Mouse (Mus musculus) limb, embryonic 12.5 days (tissue): ENCODE results near the gene Olfr116. TPM values are rescaled to one million over a fixed set of nuclear protein-coding genes. Genes with fewer than 3 reads are reported as not detected.

Experiments
- ATAC-seq: fragments of 200-750 bp; cut with Nextera tagmentation; 2 replicates; pipeline ENCODE4 v1.8.0; 2017; ENCODE audit warnings: low read depth, moderate TSS enrichment; ENCODE audit not compliant: insufficient number of reproducible peaks, insufficient read depth, low FRiP score, low TSS enrichment
- H3K27ac ChIP-seq: fragments of 300-500 bp; sonication (generic); 2 replicates; pipeline ENCODE4 v1.5.1; 2016; ENCODE audit warnings: mild to moderate bottlenecking, moderate library complexity
- H3K27me3 ChIP-seq: fragments of 300-500 bp; sonication (generic); 2 replicates; pipeline ENCODE4 v1.6.1; 2016; ENCODE audit warnings: mild to moderate bottlenecking, moderate library complexity
- H3K36me3 ChIP-seq: fragments of 300-500 bp; sonication (generic); 2 replicates; pipeline ENCODE4 v1.6.1; 2016; ENCODE audit warnings: mild to moderate bottlenecking, moderate library complexity
- H3K4me1 ChIP-seq: fragments of 300-500 bp; sonication (generic); replicated peaks from 2 replicates; pipeline ENCODE4 v1.6.1; 2016
- H3K4me2 ChIP-seq: fragments of 300-500 bp; sonication (generic); 2 replicates; pipeline ENCODE4 v1.6.1; 2016; ENCODE audit warnings: mild to moderate bottlenecking, moderate library complexity
- H3K4me3 ChIP-seq: fragments of 300-500 bp; sonication (generic); replicated peaks from 2 replicates; pipeline ENCODE4 v1.5.1; 2016; ENCODE audit warnings: mild to moderate bottlenecking
- H3K9ac ChIP-seq: fragments of 300-500 bp; sonication (generic); replicated peaks from 2 replicates; pipeline ENCODE4 v1.6.1; 2016; ENCODE audit warnings: mild to moderate bottlenecking, moderate library complexity
- H3K9me3 ChIP-seq: fragments of 300-500 bp; sonication (generic); 2 replicates; pipeline ENCODE4 v1.6.1; 2016; ENCODE audit warnings: mild to moderate bottlenecking, moderate library complexity
- WGBS: fragments of 180-500 bp; shearing (Covaris S2); methylation state at CpG from one replicate; pipeline ENCODE4 v1.1.7; 2016; 5-methylcytosine and 5-hydroxymethylcytosine counted together
- polyA plus RNA-seq: library from polyadenylated mRNA; unstranded; fragments of >200 nt; fragmentation: Nextera tagmentation; extraction: Ambion mirVana; gene quantifications from 2 replicates; pipeline ENCODE4 v1.2.1, GENCODE M21; 2016

Olfr116 gene
- not detected in 2 replicates for polyA plus RNA-seq

- no peaks in the 10 kb centered on the region for H3K4me1 ChIP-seq
- no peak within 1 kb of the TSS for H3K4me2 ChIP-seq
- H3K36me3 ChIP-seq: no peaks in the 10 kb centered on the region
- no peak for ATAC-seq
- no peak within 1 kb of the TSS for H3K4me3 ChIP-seq
- H3K9me3 ChIP-seq: peaks cover 6% of the 10 kb centered on the region
- H3K9ac ChIP-seq: no peak within 1 kb of the TSS
- 78% methylated on average over 2 of the region's 2 CpGs for WGBS
- no peak within 1 kb of the TSS for H3K27ac ChIP-seq
- H3K27me3 ChIP-seq: no peaks in the 10 kb centered on the region
Measured at GRCm38 (mm10) chr17:37627009-37627408, at the start of gene Olfr116, which contains the start of gene Olfr115. Olfr116 (minus strand) TSS chr17:37627199. Olfr115 (minus strand) TSS chr17:37627109.

GRCm38 (mm10) chr17:37666688-37667087 lies 39.7 kb upstream of the Olfr116 start, which contains the start of gene Olfr118:
Olfr118 (plus strand) TSS chr17:37666988.
- no peak within 1 kb of the TSS for H3K27ac ChIP-seq
- H3K36me3 ChIP-seq: no peaks in the 10 kb centered on the region
- H3K4me1 ChIP-seq: no peaks in the 10 kb centered on the region
- WGBS: 83% methylated on average over 2 of the region's 2 CpGs
- no peaks in the 10 kb centered on the region for H3K27me3 ChIP-seq
- H3K9ac ChIP-seq: no peak within 1 kb of the TSS
- no peak within 1 kb of the TSS for H3K4me2 ChIP-seq
- no peak within 1 kb of the TSS for H3K4me3 ChIP-seq
- no peak for ATAC-seq
- no peaks in the 10 kb centered on the region for H3K9me3 ChIP-seq

- no peak within 1 kb of the TSS for H3K4me3 ChIP-seq
- no peaks in the 10 kb centered on the region for H3K27me3 ChIP-seq
- 67% methylated on average over 1 of the region's 1 CpGs for WGBS
- H3K4me1 ChIP-seq: no peaks in the 10 kb centered on the region
- ATAC-seq: no peak
- no peaks in the 10 kb centered on the region for H3K36me3 ChIP-seq
- no peaks in the 10 kb centered on the region for H3K9me3 ChIP-seq
- no peak within 1 kb of the TSS for H3K4me2 ChIP-seq
- H3K27ac ChIP-seq: no peak within 1 kb of the TSS
- no peak within 1 kb of the TSS for H3K9ac ChIP-seq
Measured at GRCm38 (mm10) chr17:37663682-37664081, 36.7 kb upstream of the Olfr116 start, which contains the start of gene Olfr117. Olfr117 (minus strand) TSS chr17:37663782.

GRCm38 (mm10) chr17:37592643-37593042 lies 34.4 kb downstream of the Olfr116 start, which contains the start of gene Olfr114:
Olfr114 (minus strand) TSS chr17:37592743.
- Histone ChIP-seq H3K36me3 (no peaks in the 10 kb centered on the region), H3K9ac (no peak within 1 kb of the TSS), H3K27me3 (no peaks in the 10 kb centered on the region), H3K27ac (no peak within 1 kb of the TSS), H3K9me3 (no peaks in the 10 kb centered on the region), H3K4me2 (no peak within 1 kb of the TSS), H3K4me3 (no peak within 1 kb of the TSS), H3K4me1 (no peaks in the 10 kb centered on the region)
- no peak for ATAC-seq

GRCm38 (mm10) chr17:37577563-37577962 lies 49.4 kb downstream of the Olfr116 start, which contains the start of gene Olfr113:
Olfr113 (minus strand) TSS chr17:37577663.
- no peak for ATAC-seq
- no peak within 1 kb of the TSS for H3K9ac ChIP-seq
- H3K36me3 ChIP-seq: no peaks in the 10 kb centered on the region
- no peak within 1 kb of the TSS for H3K27ac ChIP-seq
- H3K4me1 ChIP-seq: no peaks in the 10 kb centered on the region
- H3K27me3 ChIP-seq: no peaks in the 10 kb centered on the region
- H3K9me3 ChIP-seq: no peaks in the 10 kb centered on the region
- no peak within 1 kb of the TSS for H3K4me2 ChIP-seq
- no peak within 1 kb of the TSS for H3K4me3 ChIP-seq

Other genes with a start within 250 kb of the Olfr116 start
- gene Olfr105-ps, start 248.2 kb downstream of the Olfr116 start, polyA plus RNA-seq: not detected in 2 replicates
- not detected in 2 replicates for gene Olfr106-ps, start 236.8 kb downstream of the Olfr116 start, polyA plus RNA-seq
- gene Olfr107, start 228.0 kb downstream of the Olfr116 start, polyA plus RNA-seq: not detected in 2 replicates
- gene Olfr108, start 181.7 kb downstream of the Olfr116 start, polyA plus RNA-seq: not detected in 2 replicates
- not detected in 2 replicates for gene Olfr109, start 168.3 kb downstream of the Olfr116 start, polyA plus RNA-seq
- gene H2-M2, start 143.6 kb downstream of the Olfr116 start, polyA plus RNA-seq: not detected in 2 replicates
- not detected in 2 replicates for gene Olfr110, start 134.7 kb downstream of the Olfr116 start, polyA plus RNA-seq
- gene Olfr111, start 119.2 kb downstream of the Olfr116 start, polyA plus RNA-seq: not detected in 2 replicates
- not detected in 2 replicates for gene Olfr112, start 57.7 kb downstream of the Olfr116 start, polyA plus RNA-seq
- not detected in 2 replicates for gene Olfr113, start 49.5 kb downstream of the Olfr116 start, polyA plus RNA-seq
- gene Olfr114, start 34.5 kb downstream of the Olfr116 start, polyA plus RNA-seq: not detected in 2 replicates
- gene Olfr115, start 90 bp downstream of the Olfr116 start, polyA plus RNA-seq: not detected in 2 replicates
- not detected in 2 replicates for gene Olfr117, start 36.6 kb upstream of the Olfr116 start, polyA plus RNA-seq
- gene Olfr118, start 39.8 kb upstream of the Olfr116 start, polyA plus RNA-seq: not detected in 2 replicates
- not detected in 2 replicates for gene Olfr119, start 69.4 kb upstream of the Olfr116 start, polyA plus RNA-seq
- not detected in 2 replicates for gene Olfr120, start 94.6 kb upstream of the Olfr116 start, polyA plus RNA-seq
- gene Olfr121, start 121.7 kb upstream of the Olfr116 start, polyA plus RNA-seq: not detected in 2 replicates
- not detected in 2 replicates for gene Olfr122, start 141.4 kb upstream of the Olfr116 start, polyA plus RNA-seq
- gene Olfr123, start 166.3 kb upstream of the Olfr116 start, polyA plus RNA-seq: not detected in 2 replicates
- gene Olfr124, start 172.7 kb upstream of the Olfr116 start, polyA plus RNA-seq: not detected in 2 replicates
- gene Olfr125, start 205.8 kb upstream of the Olfr116 start, polyA plus RNA-seq: not detected in 2 replicates
- gene Olfr126, start 220.3 kb upstream of the Olfr116 start, polyA plus RNA-seq: not detected in 2 replicates